Mouse (Mus musculus): ENCODE results near the gene Nox1.

DNA sequence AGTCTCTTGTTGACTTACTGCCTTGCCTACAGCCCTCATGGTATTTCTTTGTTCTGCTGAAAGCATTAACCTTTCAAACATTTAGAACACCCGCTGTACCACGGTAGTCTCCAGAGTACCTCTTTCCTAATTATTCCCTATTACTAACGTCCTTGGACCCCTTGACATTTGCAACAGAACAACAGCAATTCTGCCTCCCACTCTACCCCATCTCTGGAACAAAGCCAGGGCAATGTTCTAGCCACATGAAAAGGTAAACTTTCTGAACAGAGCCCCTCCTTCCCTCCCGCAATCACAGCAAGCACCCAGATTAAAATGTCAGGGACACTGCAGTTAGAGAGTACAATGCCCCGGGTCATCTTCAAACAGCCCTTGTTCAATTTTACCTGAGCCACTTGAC lies 39.4 kb upstream of the Nox1 start:
- TF ChIP-seq CTCF (IDR thresholded peaks at IDR 0.05; ENCODE audit: extremely low read depth, insufficient read depth, insufficient read length, insufficient replicate concordance): no peak
- no peak for TF ChIP-seq POLR2A (IDR thresholded peaks at IDR 0.05; ENCODE audit: low read depth, low read length)

All from spleen, adult 2 months (tissue).